Mouse (Mus musculus) spleen, postnatal 4 days (tissue): Measurements from ENCODE around the gene Trim12a.
"Not testable (repeated sequence)": the region's sequence is repeated elsewhere in the genome, so short reads cannot be mapped to it uniquely, and the experiment has no call there.

Experiments used
- DNase-seq, 2 experiments: peaks; one replicate each; pipeline ENCODE4 v3.0.0; 2022; ENCODE audit warnings: low spot score in 2 of 2

Trim12a gene

DNA sequence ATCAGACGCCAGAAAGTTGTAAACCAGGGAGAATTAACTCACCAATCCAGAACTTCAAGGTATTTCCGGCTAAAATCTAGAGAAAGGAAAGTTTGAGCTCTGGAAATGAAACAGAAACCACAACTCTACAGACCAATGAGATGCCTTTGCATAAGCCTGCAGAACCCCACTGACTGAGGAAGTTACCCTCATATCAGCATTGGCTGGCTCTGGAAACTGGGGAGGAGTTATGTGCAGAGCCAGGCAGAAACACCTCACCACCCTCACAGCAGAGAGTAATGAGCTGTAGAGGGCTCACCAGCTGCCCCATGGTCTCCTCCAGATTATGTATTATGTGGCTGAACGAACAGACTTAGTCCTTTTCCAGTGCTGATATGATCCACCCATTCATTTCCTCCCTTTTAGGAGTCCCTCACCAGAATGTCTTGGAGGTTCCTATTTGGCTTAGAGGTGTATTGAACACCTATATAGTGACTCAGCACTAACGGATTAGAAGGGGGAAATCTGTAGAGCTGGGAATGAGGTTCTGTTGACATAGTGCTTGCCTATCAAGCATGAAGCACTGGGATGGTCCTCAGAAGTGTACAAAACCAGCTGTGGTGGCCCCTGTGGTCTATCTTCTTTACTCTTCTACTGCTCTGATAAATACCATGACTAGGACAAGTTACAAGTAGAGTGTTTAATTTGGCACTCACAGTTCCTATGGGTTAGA, at the start of gene Trim12a:
Gene Trim12a, minus strand, starts transcription at position 98 of the 712 bp plus-strand sequence.
- DNase-seq = not testable (repeated sequence)

DNA sequence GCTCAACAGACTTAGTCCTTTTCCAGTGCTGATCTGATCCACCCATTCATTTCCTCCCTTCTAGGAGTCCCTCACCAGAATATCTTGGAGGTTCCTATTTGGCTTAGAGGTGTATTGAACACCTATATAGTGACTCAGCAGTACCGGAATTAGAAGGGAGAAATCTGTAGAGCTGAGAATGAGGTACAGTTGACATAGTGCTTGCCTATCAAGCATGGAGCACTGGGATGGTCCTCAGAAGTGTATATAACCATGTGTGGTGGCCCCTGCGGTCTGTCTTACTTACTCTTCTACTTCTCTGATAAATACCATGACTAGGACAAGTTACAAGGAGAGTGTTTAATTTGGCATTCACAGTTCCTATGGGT, 38.3 kb upstream of the Trim12a start:
- DNase-seq = no peak

DNA sequence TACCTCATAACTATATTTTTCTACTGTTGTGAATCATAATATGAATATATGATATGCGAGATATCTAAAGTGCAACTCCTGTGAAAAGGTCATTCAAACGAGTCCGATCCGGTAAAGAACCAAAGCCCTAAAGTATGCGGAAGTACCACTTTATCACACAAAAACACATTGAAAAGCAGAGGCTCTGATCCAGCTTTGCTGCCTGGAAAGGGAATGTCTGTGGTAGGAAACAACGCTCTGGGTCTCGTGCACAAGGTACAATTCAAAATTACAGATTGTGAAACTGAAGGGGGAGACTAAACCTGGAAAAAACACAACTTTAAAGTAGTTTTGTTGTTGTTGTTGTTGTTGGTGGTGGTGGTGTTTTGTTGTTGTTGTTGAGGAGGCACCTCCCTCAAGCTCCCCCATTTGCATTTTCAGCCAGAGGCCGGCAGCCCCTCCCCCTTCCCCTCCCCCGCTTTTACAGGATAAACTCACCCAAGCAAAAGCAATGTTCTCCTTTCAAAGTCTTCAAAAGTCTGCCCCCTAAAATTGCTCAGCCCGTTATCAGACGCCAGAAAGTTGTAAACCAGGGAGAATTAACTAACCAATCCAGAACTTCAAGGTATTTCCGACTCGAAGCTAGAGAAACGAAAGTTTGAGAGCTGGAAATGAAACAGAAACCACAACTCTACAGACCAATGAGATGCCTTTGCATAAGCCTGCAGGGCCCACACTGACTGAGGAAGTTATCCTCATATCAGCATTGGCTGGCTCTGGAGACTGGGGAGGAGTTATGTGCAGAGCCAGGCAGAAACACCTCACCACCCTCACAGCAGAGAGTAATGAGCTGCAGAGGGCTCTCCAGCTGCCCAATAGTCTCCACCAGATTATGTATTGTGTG, 37.7 kb upstream of the Trim12a start, which contains the start of gene Trim12c:
Gene Trim12c, minus strand, starts transcription at position 646 of the 883 bp plus-strand sequence.
- DNase-seq = peak; percentile 63 to 74

DNA sequence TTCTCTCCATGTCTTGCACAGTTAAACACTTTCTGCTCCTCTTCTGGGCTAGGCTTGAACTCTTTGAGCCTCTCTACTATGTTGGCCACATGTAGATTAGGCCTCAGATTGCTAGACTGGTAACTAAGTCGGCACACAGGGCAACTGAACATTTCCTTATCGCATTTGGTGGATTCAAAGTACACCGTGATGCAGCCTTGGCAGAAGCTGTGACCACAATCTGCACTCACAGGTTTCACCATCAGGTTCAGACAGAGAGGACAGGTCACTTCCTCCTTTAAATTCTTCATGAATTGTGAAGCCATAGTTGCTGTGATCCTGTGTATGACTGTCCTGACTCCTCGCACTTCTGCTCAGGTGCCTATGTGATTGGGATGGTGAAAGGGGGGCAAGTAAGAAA, 32.8 kb upstream of the Trim12a start:
- DNase-seq = not testable (repeated sequence)

DNA sequence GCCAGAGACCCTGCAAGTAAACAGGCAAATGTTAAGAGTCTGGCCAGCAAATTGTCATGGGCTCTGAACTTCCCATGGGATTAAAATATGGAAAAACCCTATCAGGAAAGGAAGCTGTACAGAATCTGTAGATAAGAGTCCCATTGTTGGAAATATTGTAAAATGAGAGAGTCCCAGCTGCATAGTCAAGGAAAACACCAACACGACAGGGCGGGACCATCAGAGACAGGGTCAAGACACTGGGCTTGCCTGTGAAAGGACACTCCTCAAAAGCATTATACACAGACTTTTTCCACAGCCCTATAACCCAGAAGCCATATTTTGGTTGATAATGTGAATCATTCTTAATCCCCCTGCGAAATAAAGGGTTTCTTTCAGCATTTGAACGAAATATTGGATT, 25.5 kb upstream of the Trim12a start:
- DNase-seq = not testable (repeated sequence)

DNA sequence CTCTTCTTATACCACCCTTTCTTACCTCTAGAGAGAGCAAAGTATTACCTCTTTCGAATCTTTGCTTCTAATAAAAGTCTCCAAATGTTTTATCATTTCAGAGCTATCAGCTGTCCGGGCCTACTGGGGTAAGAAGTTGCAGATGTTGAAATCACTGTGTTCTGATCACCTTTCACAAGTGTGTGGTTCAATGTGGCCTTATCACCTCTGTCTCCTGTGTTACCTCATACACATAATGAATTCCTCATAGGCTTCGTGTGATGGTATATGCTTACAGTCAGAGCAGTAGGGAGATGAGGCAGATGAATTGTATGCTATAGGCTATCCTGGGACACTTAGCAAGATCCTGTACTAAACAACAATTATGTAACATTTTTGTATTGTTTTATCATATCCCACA, 20.3 kb upstream of the Trim12a start:
- DNase-seq = not testable (repeated sequence)

DNA sequence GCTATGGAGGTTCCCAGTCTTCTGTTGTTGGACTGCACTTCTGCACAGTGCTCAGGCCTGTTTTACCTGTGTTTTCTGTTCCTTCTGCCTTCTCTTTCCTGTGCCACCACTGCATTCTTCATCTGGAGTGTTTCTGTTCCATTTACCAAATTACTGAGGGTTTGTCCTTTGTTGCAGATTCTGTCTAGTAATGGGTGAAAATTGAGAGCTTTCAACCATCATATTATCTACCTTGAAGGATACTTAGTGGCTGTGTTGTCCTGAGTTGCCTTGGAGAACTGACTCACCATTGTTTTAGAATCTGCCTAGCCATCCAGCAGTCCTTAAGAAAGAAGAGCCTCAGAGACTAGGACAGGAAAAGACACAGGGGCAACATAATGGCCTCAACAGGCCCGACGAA, 13.9 kb upstream of the Trim12a start, which contains the start of gene Trim34b:
Gene Trim34b, plus strand, starts transcription at position 301 of the 400 bp plus-strand sequence.
- not testable (repeated sequence) for DNase-seq

DNA sequence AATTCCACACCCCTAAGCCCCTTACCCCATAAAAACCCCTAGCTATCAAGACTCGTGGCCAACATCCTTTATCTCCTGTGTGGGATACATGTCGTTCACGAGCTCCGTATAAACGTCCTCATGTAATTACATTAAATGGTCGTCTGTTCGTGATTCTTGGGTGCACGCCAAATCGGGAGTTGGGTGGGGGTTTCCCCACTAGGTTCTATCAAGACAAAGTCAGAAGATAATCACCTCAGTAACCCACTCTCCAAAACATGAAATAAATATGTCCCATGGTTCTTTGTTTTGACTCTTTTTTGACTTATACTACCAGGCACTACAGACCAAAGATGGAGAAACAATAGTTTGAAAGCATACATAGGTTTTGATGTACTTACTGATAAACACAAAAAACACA, 6.8 kb upstream of the Trim12a start:
- no peak for DNase-seq

DNA sequence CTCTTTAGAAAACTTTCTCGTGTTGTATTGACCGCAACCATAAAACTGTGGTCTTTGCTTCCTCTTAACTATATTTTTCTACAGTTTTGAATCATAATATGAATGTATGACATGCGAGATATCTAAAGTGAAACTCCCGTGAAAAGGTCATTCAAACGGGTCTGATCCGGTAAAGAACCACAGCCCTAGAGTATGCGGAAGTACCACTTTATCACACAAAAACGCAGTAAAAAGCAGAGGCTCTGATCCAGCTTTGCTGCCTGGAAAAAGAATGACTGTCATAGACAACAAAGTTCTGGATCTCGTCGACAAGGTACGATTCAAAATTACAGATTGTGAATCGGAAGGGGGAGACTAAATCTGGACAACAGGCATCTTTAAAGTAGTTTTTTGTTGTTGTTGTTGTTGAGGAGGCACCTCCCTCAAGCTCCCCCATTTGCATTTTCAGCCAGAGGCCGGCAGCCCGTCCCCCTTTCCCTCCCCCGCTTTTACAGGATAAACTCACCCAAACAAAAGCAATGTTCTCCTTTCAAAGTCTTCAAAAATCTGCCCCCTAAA, 391 bp downstream of the Trim12a start:
- DNase-seq = no peak

DNA sequence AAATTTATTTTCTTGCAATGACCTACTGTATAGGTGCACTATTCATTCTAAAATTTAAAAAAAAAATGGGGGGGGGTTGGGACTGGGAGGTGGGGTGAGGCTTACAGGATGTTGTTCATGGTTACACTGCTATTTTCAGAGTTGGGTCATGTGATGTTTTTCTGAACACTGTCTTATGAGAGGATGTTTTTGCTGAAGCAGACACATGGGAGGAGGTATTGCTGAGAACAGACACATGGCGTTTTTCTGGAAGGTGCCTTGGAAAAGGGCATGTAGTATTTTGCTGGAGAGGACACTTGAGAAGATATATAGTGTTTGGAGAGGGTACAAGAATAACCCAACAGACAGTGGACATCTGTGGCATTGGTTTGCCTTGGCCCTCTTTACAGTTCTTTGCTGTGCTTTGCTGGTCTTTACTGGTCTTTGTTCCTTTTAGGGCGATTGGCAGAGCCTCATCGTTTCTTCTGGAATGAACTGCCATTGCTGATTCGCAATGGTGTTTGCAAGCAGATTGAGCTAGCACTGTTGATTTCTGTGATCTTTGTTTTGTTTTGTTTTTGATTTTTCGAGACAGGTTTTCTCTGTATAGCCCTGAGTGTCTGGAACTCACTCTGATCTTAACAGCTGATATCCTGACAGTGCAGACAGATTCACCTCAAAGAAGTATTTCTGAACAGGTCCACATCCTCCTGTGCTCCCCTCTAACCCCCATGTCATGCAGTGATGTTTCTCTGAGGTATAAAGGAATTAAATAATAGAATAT, 23.4 kb downstream of the Trim12a start:
- no peak for DNase-seq

DNA sequence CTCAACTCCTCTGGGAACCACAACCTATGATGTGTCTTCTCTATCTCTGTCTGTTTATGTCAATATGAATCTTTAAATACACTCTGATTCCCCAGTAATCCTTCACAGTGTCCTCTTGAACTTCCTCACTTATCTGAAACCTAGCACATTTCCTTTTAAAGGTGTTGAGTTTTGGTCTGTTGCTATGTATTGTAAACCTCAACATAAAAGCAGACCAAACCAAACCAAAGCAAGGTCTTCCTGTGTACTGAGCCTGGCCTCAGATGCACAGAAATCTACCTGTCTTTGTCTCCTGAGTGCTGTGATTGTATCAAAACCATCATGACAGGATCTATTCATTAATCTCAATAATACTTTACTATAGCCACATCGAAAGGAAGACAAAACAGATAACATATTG, 24.6 kb downstream of the Trim12a start:
- DNase-seq = no peak

DNA sequence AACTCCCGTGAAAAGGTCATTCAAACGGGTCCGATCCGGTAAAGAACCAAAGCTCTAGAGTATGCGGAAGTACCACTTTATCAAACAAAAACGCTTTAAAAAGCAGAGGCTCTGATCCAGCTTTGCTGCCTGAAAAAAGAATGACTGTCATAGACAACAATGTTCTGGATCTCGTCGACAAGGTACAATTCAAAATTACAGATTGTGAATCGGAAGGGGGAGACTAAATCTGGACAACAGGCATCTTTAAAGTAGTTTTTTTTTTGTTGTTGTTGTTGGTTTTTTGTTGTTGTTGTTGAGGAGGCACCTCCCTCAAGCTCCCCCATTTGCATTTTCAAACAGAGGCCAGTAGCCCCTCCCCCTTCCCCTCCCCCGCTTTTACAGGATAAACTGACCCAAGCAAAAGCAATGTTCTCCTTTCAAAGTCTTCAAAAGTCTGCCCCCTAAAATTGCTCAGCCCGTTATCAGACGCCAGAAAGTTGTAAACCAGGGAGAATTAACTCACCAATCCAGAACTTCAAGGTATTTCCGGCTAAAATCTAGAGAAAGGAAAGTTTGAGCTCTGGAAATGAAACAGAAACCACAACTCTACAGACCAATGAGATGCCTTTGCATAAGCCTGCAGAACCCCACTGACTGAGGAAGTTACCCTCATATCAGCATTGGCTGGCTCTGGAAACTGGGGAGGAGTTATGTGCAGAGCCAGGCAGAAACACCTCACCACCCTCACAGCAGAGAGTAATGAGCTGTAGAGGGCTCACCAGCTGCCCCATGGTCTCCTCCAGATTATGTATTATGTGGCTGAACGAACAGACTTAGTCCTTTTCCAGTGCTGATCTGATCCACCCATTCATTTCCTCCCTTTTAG, 27.5 kb downstream of the Trim12a start, which contains the start of gene Trim5:
Gene Trim5, minus strand, starts transcription at position 519 of the 868 bp plus-strand sequence.
- DNase-seq = not testable (repeated sequence)

DNA sequence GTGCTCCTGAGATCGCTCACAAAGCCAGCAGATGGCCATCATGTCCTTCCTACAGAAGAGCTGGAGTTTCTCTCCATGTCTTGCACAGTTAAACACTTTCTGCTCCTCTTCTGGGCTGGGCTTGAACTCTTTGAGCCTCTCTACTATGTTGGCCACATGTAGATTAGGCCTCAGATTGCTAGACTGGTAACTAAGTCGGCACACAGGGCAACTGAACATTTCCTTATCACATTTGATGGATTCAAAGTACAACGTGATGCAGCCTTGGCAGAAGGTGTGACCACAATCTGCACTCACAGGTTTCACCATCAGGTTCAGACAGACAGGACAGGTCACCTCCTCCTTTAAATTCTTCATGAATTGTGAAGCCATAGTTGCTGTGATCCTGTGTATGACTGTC, 35.9 kb downstream of the Trim12a start:
- DNase-seq = not testable (repeated sequence)

DNA sequence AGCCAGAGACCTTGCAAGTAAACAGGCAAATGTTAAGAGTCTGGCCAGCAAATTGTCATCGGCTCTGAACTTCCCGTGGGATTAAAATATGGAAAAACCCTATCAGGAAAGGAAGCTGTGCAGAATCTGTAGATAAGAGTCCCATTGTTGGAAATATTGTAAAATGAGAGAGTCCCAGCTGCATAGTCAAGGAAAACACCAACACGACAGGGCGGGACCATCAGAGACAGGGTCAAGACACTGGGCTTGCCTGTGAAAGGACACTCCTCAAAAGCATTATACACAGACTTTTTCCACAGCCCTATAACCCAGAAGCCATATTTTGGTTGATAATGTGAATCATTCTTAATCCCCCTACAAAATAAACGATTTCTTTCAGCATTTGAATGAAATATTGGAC, 49.9 kb downstream of the Trim12a start:
- not testable (repeated sequence) for DNase-seq

DNA sequence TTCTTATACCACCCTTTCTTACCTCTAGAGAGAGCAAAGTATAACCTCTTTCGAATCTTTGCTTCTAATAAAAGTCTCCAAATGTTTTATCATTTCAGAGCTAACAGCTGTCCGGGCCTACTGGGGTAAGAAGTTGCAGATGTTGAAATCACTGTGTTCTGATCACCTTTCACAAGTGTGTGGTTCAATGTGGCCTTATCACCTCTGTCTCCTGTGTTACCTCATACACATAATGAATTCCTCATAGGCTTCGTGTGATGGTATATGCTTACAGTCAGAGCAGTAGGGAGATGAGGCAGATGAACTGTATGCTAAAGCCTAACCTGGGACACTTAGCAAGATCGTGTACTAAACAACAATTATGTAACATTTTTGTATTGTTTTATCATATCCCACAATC, 54.9 kb downstream of the Trim12a start:
- not testable (repeated sequence) for DNase-seq
